Mouse (Mus musculus): ENCODE measurements at regions not wholly inside any gene's neighbourhood (a gene's known extent, or its start where the extent isn't known, plus 50 kb on each side); places are given as distances from the start of the nearest gene placed in this dataset.
A peak's percentile ranks its signal among the peaks of the same experiment; 100 is the strongest.

- 37% methylated on average over 13 of the region's 13 CpGs for WGBS
- DNase-seq (ENCODE audit: low read depth, low spot score) = no peak
Measured at GRCm38 (mm10) chr11:114553992-114554391, 114.3 kb upstream of the Rpl38 start.

DNA sequence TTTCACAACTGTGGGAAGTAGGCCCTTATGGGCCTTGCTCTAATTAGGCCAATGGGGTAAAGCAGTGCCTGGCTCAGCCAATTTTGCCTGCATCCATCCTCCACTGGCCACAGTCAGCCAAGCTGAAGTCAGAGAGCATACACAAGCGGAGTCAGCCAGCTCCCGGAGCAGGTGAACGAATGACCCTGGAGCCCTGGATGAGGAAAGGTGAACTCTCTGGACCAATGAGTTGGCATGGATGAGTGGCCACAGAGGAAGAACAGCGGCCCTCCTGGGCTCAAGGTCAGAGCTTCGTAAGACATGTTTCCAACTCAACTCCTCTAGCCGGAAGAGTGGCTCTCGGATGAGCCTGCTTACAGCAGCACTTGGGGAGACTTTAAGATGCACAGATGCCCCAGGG, 116.1 kb upstream of the Rpl38 start:
- WGBS = 87% methylated on average over 7 of the region's 7 CpGs
- no peak for DNase-seq (ENCODE audit: low read depth, low spot score)

DNA sequence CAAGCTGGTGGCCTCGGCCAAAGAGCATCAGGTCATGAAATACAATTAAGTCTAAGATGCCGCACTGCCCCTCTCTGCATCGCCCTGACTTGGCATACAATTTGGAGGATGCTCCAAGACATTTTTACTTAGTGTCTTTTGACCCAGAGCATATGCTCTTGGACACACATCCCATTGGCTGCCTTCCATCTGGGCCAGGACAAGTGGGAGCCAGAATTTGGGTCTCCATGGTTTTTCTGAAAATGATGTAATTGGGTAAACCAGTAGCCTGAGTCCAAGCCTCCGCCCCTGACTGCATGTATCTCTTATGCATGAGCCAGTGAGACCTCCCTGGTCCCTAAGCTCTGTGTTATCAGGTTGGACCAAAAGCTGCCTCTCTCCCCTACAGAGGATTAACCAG, 117.1 kb upstream of the Rpl38 start:
- 82% methylated on average over 4 of the region's 4 CpGs for WGBS
- no peak for DNase-seq (ENCODE audit: low read depth, low spot score)

GRCm38 (mm10) chr11:114548658-114549057, 119.7 kb upstream of the Rpl38 start:
- WGBS = 78% methylated on average over 5 of the region's 5 CpGs

GRCm38 (mm10) chr11:114544212-114544611, 124.1 kb upstream of the Rpl38 start:
- WGBS = 69% methylated on average over 3 of the region's 3 CpGs
- DNase-seq (ENCODE audit: low read depth, low spot score) = no peak

More at GRCm38 (mm10) chr11:114548658-114549057, 119.7 kb upstream of the Rpl38 start:
- no peak for DNase-seq (ENCODE audit: low read depth, low spot score)

GRCm38 (mm10) chr11:114542167-114542566, 126.2 kb upstream of the Rpl38 start:
- DNase-seq (ENCODE audit: low read depth, low spot score) = no peak
- 61% methylated on average over 8 of the region's 8 CpGs for WGBS

- DNase-seq (ENCODE audit: low read depth, low spot score) = no peak
- 71% methylated on average over 3 of the region's 3 CpGs for WGBS
Measured at GRCm38 (mm10) chr11:114540503-114540902, 127.8 kb upstream of the Rpl38 start.

DNA sequence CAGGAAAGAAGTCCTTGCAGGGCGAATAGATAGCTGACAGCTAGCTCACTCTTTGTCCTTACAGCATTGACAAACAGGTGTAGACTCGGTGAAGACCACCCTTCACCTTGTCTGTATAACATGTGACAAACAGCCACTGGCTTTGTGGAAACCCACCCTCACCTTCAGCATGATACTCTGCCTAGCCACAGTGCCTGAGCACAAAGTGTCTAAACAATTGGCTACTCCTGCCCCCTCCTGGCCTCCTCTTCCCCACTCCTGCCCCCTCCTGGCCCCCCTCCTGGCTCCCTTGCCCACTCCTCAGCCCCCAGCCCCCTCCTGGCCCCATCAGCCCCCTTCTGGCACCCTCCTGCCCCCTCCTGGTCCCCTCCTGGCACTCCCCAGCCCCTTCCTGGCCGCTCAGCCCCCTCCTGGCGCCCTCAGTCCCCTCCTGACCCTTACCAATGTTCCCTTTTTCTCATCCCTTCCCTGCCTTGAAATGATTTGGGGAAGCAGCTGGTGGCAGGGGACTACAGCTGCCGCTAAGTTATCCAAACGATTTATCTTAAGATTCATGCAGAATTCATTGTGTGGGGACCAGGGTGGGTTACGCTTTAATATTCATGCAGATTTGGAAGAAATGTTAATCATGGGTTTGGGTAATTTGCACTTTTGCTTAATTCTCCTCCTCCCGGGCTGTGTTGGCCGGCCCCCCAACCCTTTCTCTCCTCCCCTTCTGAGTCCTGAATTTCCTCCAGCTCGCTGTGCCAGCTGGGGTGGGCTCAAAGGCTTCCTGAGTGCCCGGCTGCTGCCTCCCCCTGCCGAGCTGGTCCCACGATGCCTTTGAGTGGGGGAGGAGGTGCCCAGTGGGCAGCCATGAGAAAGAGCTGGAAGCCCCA, 131.5 kb upstream of the Rpl38 start:
- 28% methylated on average over 13 of the region's 13 CpGs for WGBS
- no peak for DNase-seq (ENCODE audit: low read depth, low spot score)

- WGBS = 86% methylated on average over 9 of the region's 9 CpGs
- DNase-seq (ENCODE audit: low read depth, low spot score) = no peak
Measured at GRCm38 (mm10) chr11:114535900-114536299, 132.4 kb upstream of the Rpl38 start.

DNA sequence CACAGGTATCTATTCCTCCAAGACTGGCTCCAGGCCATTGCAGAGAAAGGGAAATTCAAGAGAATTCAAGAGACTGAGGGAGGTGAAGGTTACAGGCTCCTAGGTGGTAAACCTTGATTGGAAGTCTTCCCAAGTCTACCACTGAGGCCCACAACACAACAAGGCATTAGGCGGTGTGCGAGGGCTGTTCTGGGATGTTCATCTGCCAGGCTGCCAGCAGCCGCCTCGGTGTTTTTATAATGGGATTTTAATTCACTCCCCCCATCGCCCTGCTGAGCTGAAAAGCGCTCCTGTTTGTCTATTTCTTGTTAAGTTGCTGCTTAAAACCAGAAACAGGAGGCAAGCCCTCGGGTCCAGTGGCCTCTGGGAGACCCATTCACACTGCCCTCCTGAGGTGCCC, 133.9 kb upstream of the Rpl38 start:
- DNase-seq (ENCODE audit: low read depth, low spot score) = no peak
- 85% methylated on average over 7 of the region's 7 CpGs for WGBS

DNA sequence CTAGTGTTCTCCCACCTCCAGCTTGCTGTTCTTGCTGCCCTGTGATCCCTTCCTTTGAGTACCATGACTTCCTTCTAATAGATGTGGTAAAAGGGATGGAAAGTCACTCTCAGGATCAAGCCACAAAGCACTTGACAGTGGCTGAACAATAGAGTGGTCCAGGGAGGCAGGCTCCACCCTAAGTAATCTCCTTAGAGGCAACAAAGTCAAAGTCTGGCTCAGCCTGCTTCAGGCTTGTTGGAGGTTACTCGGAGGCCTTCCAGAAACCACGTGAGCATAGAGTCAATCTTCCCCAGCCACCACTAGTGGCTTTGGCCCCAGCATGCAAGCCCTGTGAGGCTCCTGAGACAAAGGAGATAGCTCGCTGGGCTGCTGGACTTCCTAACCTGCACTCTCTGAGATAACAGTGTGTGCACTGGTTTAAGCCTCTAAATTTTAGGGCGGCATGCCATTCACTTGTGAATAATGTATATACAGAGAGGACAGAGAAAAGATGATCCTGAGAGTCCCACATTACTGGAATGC, 137.0 kb upstream of the Rpl38 start:
- no peak for DNase-seq (ENCODE audit: low read depth, low spot score)
- 54% methylated on average over 4 of the region's 4 CpGs for WGBS

DNA sequence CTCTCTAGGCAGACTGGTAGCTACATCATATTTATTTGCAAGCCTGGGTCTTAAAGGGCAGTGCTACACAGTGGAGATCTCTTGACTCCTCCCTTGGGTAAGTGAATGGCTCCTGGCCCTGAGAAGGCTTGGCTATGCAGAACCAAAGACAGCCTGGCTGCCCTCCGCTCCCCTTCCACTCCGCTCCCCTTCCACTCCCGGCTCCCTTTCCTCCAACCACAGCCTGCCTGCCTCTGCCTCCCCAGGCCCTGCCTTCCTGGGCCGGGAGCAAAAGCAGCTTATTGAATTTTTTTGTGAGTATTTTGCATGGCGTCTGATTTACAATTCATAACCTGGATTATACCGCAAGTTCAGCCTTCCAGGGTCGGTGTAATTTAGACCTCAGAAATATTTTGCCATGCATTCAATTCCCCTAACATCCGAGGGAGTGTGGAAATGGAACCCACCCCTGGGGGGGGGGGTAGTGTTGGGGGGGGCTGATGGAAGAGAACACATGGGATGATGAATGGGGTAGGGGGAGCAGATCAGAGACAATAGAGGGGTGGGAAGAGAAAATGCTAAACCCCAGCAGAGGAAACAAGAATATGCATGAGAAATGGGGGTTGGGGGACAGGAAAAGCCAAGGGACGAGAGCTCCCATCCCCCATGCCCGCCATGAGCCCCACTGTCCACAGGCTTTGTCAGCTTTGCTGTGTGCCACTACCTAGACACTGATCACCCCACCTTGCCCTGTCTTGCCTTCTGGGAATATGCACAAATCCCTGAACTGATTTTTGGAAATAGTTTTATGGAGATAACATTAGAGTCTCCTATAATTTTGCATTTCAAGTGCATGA, 139.2 kb upstream of the Rpl38 start:
- 60% methylated on average over 10 of the region's 10 CpGs for WGBS
- DNase-seq (ENCODE audit: low read depth, low spot score) = no peak

DNA sequence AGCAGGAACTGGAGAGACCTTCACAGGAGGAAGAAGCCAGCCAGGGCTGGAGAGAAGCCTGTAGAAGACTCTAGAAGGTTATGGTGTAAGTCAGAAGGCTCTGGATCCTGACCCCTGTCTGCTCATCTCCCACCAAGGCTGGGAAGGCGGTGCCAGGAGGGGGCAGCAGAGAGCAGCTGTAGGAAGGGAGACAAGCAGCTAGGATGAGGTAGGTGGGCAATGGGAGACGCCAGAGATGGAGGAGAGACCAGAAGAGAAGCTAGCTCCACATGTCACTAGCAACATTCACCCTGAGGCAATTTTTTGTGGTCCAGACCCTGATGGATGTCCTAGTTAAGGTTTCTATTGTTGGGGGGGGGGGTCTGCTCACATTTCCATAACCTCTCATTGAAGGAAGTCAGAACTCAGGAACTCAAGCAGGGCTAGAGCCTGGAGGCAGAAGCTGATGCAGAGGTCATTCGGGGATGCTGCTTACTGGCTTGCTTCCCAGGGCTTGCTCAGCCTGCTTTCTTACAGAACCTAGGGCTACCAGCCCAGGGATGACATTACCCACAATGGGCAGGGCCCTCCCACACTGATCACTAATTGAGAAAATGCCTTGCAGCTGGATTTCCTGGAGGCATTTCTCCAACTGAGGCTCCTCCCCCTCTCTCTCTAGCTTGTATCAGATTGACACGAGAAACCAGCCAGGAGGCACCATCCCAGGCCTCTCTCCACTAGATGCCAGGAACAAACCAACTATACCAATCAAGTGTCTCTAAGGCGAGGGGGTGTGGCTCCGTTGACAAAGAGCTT, 144.7 kb upstream of the Rpl38 start:
- DNase-seq (ENCODE audit: low read depth, low spot score) = peak; percentile 1
- 45% methylated on average over 6 of the region's 6 CpGs for WGBS

DNA sequence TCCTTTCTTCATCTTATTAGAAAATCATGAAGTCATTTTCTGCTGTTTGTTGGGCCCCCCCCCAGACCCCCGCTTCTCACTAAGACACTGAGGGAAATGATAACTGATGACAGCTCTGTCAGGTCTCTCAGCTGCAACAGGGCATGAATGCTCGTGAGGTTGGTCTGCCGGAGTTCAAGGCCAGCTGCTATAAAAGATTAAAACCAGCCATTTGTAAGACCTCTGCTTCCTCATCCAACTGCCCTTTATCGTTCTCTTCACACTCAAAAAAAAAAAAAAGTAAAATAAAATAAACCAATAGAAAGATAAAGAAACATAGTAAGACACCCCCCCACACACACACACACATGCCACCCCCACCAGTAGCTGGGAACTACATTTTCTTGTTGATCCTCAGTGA, 153.0 kb upstream of the Rpl38 start:
- DNase-seq (ENCODE audit: low read depth, low spot score) = no peak
- 39% methylated on average over 4 of the region's 4 CpGs for WGBS

DNA sequence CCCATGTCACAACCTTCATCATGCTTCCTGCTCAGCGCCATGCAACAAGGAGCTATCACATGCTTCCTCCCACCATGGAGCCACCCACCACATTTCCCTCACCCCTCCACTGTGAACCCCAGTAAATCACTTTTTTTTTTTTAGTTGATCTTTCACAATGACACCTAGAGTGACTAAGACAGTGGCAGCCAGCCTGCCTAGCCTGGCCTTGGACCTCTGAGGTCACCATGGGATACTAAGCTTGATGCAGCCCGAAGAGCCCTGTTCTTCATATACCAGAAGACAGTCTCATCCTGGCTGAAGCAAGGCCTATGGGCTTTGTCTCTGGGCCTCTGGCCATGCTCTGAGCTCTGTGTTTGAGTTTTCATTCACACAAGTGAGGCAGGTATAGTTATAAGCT, 154.2 kb upstream of the Rpl38 start:
- no peak for DNase-seq (ENCODE audit: low read depth, low spot score)
- 80% methylated on average over 2 of the region's 2 CpGs for WGBS

DNA sequence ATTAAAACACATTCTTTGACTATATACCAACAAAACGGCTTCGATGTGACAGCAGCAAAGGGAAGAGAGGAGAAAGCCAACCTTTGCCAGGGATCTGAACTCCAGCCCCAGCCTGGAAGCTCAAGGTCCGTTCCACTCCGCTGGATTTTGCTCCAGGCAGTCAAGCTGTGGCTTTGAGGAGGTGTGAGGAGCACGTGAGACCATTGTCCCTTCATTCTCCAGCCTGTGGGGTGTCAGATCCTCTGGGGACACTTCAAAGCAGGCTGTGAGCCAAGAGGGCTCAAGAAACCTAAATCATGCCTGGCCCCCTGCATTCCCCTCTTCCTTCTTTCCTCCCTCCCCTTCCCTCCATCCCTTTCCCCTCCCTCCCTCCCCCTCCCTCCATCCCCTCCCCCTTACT, 154.9 kb upstream of the Rpl38 start:
- WGBS = 29% methylated on average over 5 of the region's 5 CpGs
- no peak for DNase-seq (ENCODE audit: low read depth, low spot score)

GRCm38 (mm10) chr11:114511994-114512393, 156.3 kb upstream of the Rpl38 start:
- no peak for DNase-seq (ENCODE audit: low read depth, low spot score)
- 11% methylated on average over 5 of the region's 5 CpGs for WGBS

GRCm38 (mm10) chr11:114502562-114502961, 165.8 kb upstream of the Rpl38 start:
- WGBS = 25% methylated on average over 5 of the region's 5 CpGs
- DNase-seq (ENCODE audit: low read depth, low spot score) = no peak

DNA sequence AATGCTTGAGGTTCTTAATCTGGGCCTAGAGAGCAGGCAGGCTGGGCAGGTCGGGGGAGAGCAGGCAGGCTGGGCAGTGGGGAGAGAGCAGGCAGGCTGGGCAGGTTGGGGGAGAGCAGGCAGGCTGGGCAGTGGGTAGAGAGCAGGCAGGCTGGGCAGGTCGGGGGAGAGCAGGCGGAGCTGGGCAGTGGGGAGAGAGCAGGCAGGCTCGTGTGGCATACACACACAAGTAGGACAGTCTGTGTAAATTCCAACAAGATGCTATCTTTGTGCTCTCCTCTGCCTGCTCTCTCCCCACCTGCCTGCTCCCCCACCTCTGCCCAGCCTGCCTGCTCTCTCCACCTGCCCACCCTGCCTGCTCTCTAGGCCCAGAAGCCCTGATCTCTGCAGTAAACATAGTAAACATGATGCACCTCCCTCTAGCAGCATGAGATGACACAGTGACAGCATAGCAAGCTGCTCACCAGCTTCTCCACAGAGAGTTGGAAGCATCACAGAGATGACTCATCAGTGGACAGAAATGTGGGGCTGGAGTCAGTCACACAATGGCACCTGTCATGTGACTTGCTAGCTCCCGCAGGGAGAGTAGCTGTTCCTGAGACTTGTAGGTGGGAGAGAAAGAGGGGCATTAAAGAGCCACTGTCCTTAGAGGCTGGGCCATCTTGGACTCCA, 166.3 kb upstream of the Rpl38 start:
- DNase-seq (ENCODE audit: low read depth, low spot score) = no peak
- WGBS = 38% methylated on average over 5 of the region's 5 CpGs

Data from large intestine, adult 2 months (tissue).